Mouse (Mus musculus): ENCODE data around the gene Tcp1. TPM values are rescaled to one million over a fixed set of nuclear protein-coding genes. Genes with fewer than 3 reads are reported as not detected.

Gene Tcp1
- polyA plus RNA-seq, 1 experiment from 2014 or later = 679 TPM

DNA sequence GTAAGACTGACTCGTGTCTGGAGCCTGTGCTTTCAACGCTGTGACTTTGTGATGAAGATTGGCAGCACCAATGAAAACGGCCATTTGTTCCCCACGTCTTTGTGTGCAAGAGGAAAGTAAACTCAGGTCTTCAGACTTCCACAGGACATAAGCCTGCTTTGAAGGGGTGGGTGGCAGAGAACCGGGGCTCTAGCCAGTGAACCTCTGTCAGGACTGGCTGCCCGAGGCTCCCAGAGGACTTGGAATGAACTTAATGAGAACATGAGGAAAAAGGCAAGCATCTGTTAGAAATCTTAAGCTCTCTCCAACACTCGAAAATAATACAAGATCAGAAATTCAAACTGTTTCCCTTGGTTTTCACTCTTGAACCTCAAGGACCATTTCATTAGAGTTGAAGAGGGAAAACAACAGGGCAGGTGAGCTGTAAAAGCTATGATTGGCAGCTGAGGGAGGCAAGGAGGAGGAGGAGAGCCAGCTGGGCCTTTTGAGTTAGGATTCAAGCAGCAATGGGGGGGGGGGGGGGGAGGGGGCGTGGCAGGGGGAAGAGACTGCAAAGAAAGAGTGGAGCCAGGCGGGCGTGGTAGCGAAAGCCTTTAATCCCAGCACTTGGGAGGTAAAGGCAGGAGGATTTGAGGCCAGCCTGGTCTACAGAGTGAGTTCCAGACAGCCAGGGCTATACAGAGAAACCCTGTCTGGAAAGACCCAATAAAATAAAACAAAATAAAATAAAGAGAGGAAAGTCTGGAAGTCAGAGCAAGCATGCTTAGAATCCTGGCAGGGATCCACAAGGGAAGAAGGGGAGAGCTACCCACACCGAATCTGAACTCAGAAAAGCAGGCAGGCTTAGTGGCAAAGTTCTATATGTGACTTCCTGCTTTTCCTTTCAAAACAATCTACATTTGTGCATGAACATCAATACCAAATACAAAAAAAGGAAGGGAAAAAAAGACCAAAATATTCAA lies 11.8 kb upstream of the Tcp1 start:
- no peak overlapping the region for H3K9ac ChIP-seq (replicated peaks; ENCODE audit: low read length)
- peak; percentile 36 for DNase-seq (ENCODE audit: low spot score)
- no peaks in the 10 kb centered on the region for H3K4me1 ChIP-seq (ENCODE audit: control insufficient read depth, insufficient read depth, low read length)
- no peaks in the 10 kb centered on the region for H3K36me3 ChIP-seq (replicated peaks; ENCODE audit: control insufficient read depth, insufficient read depth, low read depth, low read length)
- ATAC-seq (replicated peaks; ENCODE audit: insufficient number of reproducible peaks, low FRiP score, low TSS enrichment, low read depth) = no peak; the same call in 1 of the 2 replicates
- WGBS = 47% methylated on average over 11 of the region's 12 CpGs
- H3K27ac ChIP-seq (replicated peaks; ENCODE audit: low read depth, low read length) = no peak overlapping the region
- H3K4me2 ChIP-seq (ENCODE audit: low read depth, low read length) = no peak overlapping the region
- no peaks in the 10 kb centered on the region for H3K27me3 ChIP-seq (ENCODE audit: control insufficient read depth, insufficient read depth, low read length)
- no peak overlapping the region for H3K4me3 ChIP-seq (ENCODE audit: low read depth, low read length)
- no peaks in the 10 kb centered on the region for H3K9me3 ChIP-seq (replicated peaks; ENCODE audit: control insufficient read depth, low read length)

GRCm38 (mm10) chr17:12904349-12904748 lies 11.2 kb upstream of the Tcp1 start:
- Histone ChIP-seq H3K27ac (replicated peaks; ENCODE audit: low read depth, low read length) (no peak overlapping the region), H3K9ac (replicated peaks; ENCODE audit: low read length) (no peak overlapping the region), H3K9me3 (replicated peaks; ENCODE audit: control insufficient read depth, low read length) (no peaks in the 10 kb centered on the region), H3K4me2 (ENCODE audit: low read depth, low read length) (no peak overlapping the region), H3K27me3 (ENCODE audit: control insufficient read depth, insufficient read depth, low read length) (no peaks in the 10 kb centered on the region), H3K4me1 (ENCODE audit: control insufficient read depth, insufficient read depth, low read length) (no peaks in the 10 kb centered on the region), H3K36me3 (replicated peaks; ENCODE audit: control insufficient read depth, insufficient read depth, low read depth, low read length) (no peaks in the 10 kb centered on the region), H3K4me3 (ENCODE audit: low read depth, low read length) (no peak overlapping the region)
- no peak for DNase-seq (ENCODE audit: low spot score)
- WGBS = 83% methylated on average over 1 of the region's 1 CpGs
- no peak for ATAC-seq (replicated peaks; ENCODE audit: insufficient number of reproducible peaks, low FRiP score, low TSS enrichment, low read depth)

GRCm38 (mm10) chr17:12905810-12906209 lies 9.7 kb upstream of the Tcp1 start:
- 82% methylated on average over 4 of the region's 4 CpGs for WGBS
- Histone ChIP-seq H3K9me3 (replicated peaks; ENCODE audit: control insufficient read depth, low read length) (no peaks in the 10 kb centered on the region), H3K4me3 (ENCODE audit: low read depth, low read length) (no peak overlapping the region), H3K27ac (replicated peaks; ENCODE audit: low read depth, low read length) (no peak overlapping the region), H3K9ac (replicated peaks; ENCODE audit: low read length) (no peak overlapping the region), H3K4me1 (ENCODE audit: control insufficient read depth, insufficient read depth, low read length) (no peaks in the 10 kb centered on the region), H3K36me3 (replicated peaks; ENCODE audit: control insufficient read depth, insufficient read depth, low read depth, low read length) (peaks cover 3% of the 10 kb centered on the region), H3K27me3 (ENCODE audit: control insufficient read depth, insufficient read depth, low read length) (no peaks in the 10 kb centered on the region), H3K4me2 (ENCODE audit: low read depth, low read length) (no peak overlapping the region)
- DNase-seq (ENCODE audit: low spot score) (no peak), ATAC-seq (replicated peaks; ENCODE audit: insufficient number of reproducible peaks, low FRiP score, low TSS enrichment, low read depth) (no peak)

DNA sequence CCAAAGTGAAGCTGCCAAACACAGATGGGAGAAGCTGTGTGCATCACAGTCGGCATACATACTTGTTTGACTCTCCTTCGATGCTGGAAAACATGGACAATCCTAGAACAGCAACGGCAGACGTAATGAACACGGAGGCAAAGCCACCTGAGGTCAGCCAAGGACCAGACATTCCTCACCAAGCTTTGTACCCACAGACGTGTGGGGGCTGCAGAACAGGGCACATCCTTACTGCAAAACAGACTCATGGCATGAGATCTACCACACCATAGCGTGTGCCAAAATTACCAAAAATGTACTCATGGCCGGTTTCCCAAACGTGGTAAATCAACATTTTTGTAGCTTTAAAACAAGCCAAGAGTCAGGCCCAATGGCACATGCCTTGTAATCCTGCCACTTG lies 9.1 kb upstream of the Tcp1 start:
- H3K36me3 ChIP-seq (replicated peaks; ENCODE audit: control insufficient read depth, insufficient read depth, low read depth, low read length) = peaks cover 4% of the 10 kb centered on the region
- no peak overlapping the region for H3K9ac ChIP-seq (replicated peaks; ENCODE audit: low read length)
- ATAC-seq (replicated peaks; ENCODE audit: insufficient number of reproducible peaks, low FRiP score, low TSS enrichment, low read depth) = no peak
- WGBS = 93% methylated on average over 9 of the region's 9 CpGs
- H3K27me3 ChIP-seq (ENCODE audit: control insufficient read depth, insufficient read depth, low read length) = no peaks in the 10 kb centered on the region
- no peak overlapping the region for H3K4me2 ChIP-seq (ENCODE audit: low read depth, low read length)
- DNase-seq (ENCODE audit: low spot score) = no peak
- no peak overlapping the region for H3K4me3 ChIP-seq (ENCODE audit: low read depth, low read length)
- H3K4me1 ChIP-seq (ENCODE audit: control insufficient read depth, insufficient read depth, low read length) = no peaks in the 10 kb centered on the region
- no peaks in the 10 kb centered on the region for H3K9me3 ChIP-seq (replicated peaks; ENCODE audit: control insufficient read depth, low read length)
- no peak overlapping the region for H3K27ac ChIP-seq (replicated peaks; ENCODE audit: low read depth, low read length)

GRCm38 (mm10) chr17:12909361-12910280 lies 5.9 kb upstream of the Tcp1 start, which contains the start of gene Pnldc1:
Pnldc1 (minus strand) TSS chr17:12910230.
- WGBS = 74% methylated on average over 35 of the region's 35 CpGs
- Histone ChIP-seq H3K36me3 (replicated peaks; ENCODE audit: control insufficient read depth, insufficient read depth, low read depth, low read length) (peaks cover 11% of the 10 kb centered on the region), H3K9me3 (replicated peaks; ENCODE audit: control insufficient read depth, low read length) (no peaks in the 10 kb centered on the region), H3K4me3 (ENCODE audit: low read depth, low read length) (no peak within 1 kb of the TSS), H3K4me1 (ENCODE audit: control insufficient read depth, insufficient read depth, low read length) (no peaks in the 10 kb centered on the region), H3K27ac (replicated peaks; ENCODE audit: low read depth, low read length) (no peak within 1 kb of the TSS), H3K27me3 (ENCODE audit: control insufficient read depth, insufficient read depth, low read length) (no peaks in the 10 kb centered on the region), H3K9ac (replicated peaks; ENCODE audit: low read length) (no peak within 1 kb of the TSS), H3K4me2 (ENCODE audit: low read depth, low read length) (no peak within 1 kb of the TSS)
- ATAC-seq (replicated peaks; ENCODE audit: insufficient number of reproducible peaks, low FRiP score, low TSS enrichment, low read depth) (no peak), DNase-seq (ENCODE audit: low spot score) (no peak)

- Histone ChIP-seq H3K4me1 (ENCODE audit: control insufficient read depth, insufficient read depth, low read length) (no peaks in the 10 kb centered on the region), H3K9me3 (replicated peaks; ENCODE audit: control insufficient read depth, low read length) (no peaks in the 10 kb centered on the region), H3K27me3 (ENCODE audit: control insufficient read depth, insufficient read depth, low read length) (no peaks in the 10 kb centered on the region), H3K27ac (replicated peaks; ENCODE audit: low read depth, low read length) (no peak overlapping the region), H3K4me3 (ENCODE audit: low read depth, low read length) (no peak overlapping the region), H3K36me3 (replicated peaks; ENCODE audit: control insufficient read depth, insufficient read depth, low read depth, low read length) (peaks cover 11% of the 10 kb centered on the region), H3K9ac (replicated peaks; ENCODE audit: low read length) (no peak overlapping the region), H3K4me2 (ENCODE audit: low read depth, low read length) (no peak overlapping the region)
- ATAC-seq (replicated peaks; ENCODE audit: insufficient number of reproducible peaks, low FRiP score, low TSS enrichment, low read depth) = no peak
- WGBS = 90% methylated on average over 8 of the region's 8 CpGs
- no peak for DNase-seq (ENCODE audit: low spot score)
These were observed 5.1 kb upstream of the Tcp1 start for GRCm38 (mm10) chr17:12910391-12910790.

DNA sequence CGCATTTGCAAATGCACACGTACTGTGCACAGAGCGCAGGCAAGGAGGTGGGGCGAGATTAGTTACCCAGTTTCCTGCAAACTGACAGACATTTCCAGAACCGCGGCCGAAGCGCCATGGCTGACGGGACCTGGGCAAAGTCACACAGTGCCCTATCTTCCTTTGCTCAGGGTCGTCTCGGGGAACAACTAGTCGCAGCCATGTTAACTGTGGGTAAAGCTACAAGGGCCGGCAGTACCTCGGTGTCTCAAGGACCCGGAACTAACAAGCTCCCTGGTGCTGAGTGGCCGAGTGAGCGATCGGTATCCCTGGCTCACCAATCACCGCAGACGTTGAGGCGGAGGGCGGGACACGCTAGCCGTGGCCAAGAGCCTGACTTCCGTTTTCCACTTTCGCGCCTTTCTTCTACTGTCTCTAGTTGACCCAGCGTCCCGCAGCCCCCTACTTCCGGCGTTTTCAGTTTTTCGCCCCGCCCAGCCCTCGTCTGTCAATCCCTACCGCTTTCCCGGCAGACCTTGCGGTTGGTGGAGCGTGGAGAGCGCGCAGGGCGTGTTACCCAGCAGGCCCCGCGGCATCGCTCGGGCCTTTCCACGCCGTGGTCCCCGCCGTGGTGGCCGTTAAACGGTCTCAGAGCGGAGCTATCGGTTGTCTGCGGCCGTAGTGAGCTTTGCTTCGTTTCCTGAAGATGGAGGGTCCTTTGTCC lies 531 bp downstream of the Tcp1 start, which contains the start of gene Mrpl18:
Gene Mrpl18, minus strand, starts transcription at position 465 of the 703 bp plus-strand sequence.
- Histone ChIP-seq H3K9me3 (replicated peaks; ENCODE audit: control insufficient read depth, low read length) (no peaks in the 10 kb centered on the region), H3K4me2 (ENCODE audit: low read depth, low read length) (peak within 1 kb of the TSS; percentile 56), H3K9ac (replicated peaks; ENCODE audit: low read length) (peak within 1 kb of the TSS; percentile 95), H3K27ac (replicated peaks; ENCODE audit: low read depth, low read length) (peak within 1 kb of the TSS; percentile 79), H3K4me1 (ENCODE audit: control insufficient read depth, insufficient read depth, low read length) (no peaks in the 10 kb centered on the region), H3K4me3 (ENCODE audit: low read depth, low read length) (peak within 1 kb of the TSS; percentile 89), H3K27me3 (ENCODE audit: control insufficient read depth, insufficient read depth, low read length) (no peaks in the 10 kb centered on the region), H3K36me3 (replicated peaks; ENCODE audit: control insufficient read depth, insufficient read depth, low read depth, low read length) (peaks cover 8% of the 10 kb centered on the region)
- WGBS = 0% methylated on average over 56 of the region's 56 CpGs
- ATAC-seq (replicated peaks; ENCODE audit: insufficient number of reproducible peaks, low FRiP score, low TSS enrichment, low read depth) (peak; percentile 99), DNase-seq (ENCODE audit: low spot score) (peak; percentile 100)

Measured in embryonic facial prominence, embryonic 11.5 days (tissue).